Mouse (Mus musculus) limb, embryonic 15.5 days (tissue): ENCODE measurements around the gene Jazf1. TPM values are rescaled to one million over a fixed set of nuclear protein-coding genes. Genes with fewer than 3 reads are reported as not detected.

Experiments used
- ATAC-seq: fragments of 200-750 bp; cut with Nextera tagmentation; 2 replicates; pipeline ENCODE4 v1.8.0; 2017; ENCODE audit warnings: low read depth, moderate TSS enrichment; ENCODE audit not compliant: insufficient number of reproducible peaks, low FRiP score, low TSS enrichment
- H3K27ac ChIP-seq: fragments of 300-500 bp; sonication (generic); 2 replicates; pipeline ENCODE4 v1.5.1; 2015; ENCODE audit warnings: moderate library complexity, mild to moderate bottlenecking, inconsistent platforms
- H3K27me3 ChIP-seq: fragments of 300-500 bp; sonication (generic); 2 replicates; pipeline ENCODE4 v1.6.1; 2015; ENCODE audit warnings: inconsistent platforms
- H3K36me3 ChIP-seq: fragments of 300-500 bp; sonication (generic); 2 replicates; pipeline ENCODE4 v1.6.1; 2015; ENCODE audit warnings: inconsistent platforms
- H3K4me1 ChIP-seq: fragments of 300-500 bp; sonication (generic); 2 replicates; pipeline ENCODE4 v1.6.1; 2015; ENCODE audit warnings: inconsistent platforms
- H3K4me2 ChIP-seq: fragments of 300-500 bp; sonication (generic); 2 replicates; pipeline ENCODE4 v1.6.1; 2015; ENCODE audit warnings: mild to moderate bottlenecking, inconsistent platforms
- H3K4me3 ChIP-seq: fragments of 300-500 bp; sonication (generic); 2 replicates; pipeline ENCODE4 v1.5.1; 2015; ENCODE audit warnings: mild to moderate bottlenecking, inconsistent platforms
- H3K9ac ChIP-seq: fragments of 300-500 bp; sonication (generic); 2 replicates; pipeline ENCODE4 v1.6.1; 2015; ENCODE audit warnings: inconsistent platforms
- H3K9me3 ChIP-seq: fragments of 300-500 bp; sonication (generic); 2 replicates; pipeline ENCODE4 v1.6.1; 2016; ENCODE audit warnings: inconsistent platforms
- WGBS: fragments of 180-500 bp; shearing (Covaris S2); methylation state at CpG from one replicate; pipeline ENCODE4 v1.1.7; 2015; 5-methylcytosine and 5-hydroxymethylcytosine counted together
- polyA plus RNA-seq: library from polyadenylated mRNA; unstranded; fragments of >200 nt; fragmentation: Nextera tagmentation; extraction: Ambion mirVana; gene quantifications from 2 replicates; pipeline ENCODE4 v1.2.1, GENCODE M21; 2015

The Jazf1 gene
- polyA plus RNA-seq, 1 experiment from 2014 or later = 21.0 TPM

GRCm38 (mm10) chr6:52990816-52991215 is 77.6 kb downstream of the Jazf1 start:
- Histone ChIP-seq H3K36me3 (no peaks in the 10 kb centered on the region), H3K4me2 (no peak overlapping the region), H3K4me1 (peaks cover 8% of the 10 kb centered on the region; the same call in 1 of the 2 replicates), H3K9ac (no peak overlapping the region), H3K4me3 (no peak overlapping the region), H3K9me3 (no peaks in the 10 kb centered on the region), H3K27ac (no peak overlapping the region), H3K27me3 (no peaks in the 10 kb centered on the region)
- WGBS = 92% methylated on average over 8 of the region's 8 CpGs
- no peak for ATAC-seq

- Histone ChIP-seq H3K9me3 (no peaks in the 10 kb centered on the region), H3K27me3 (no peaks in the 10 kb centered on the region), H3K4me2 (no peak overlapping the region), H3K36me3 (no peaks in the 10 kb centered on the region), H3K9ac (no peak overlapping the region), H3K27ac (0 out of 2 replicates have a peak overlapping the region, but pooled peaks have one; percentile 5), H3K4me1 (peaks cover 10% of the 10 kb centered on the region; the same call in 1 of the 2 replicates), H3K4me3 (no peak overlapping the region)
- no peak for ATAC-seq
- WGBS = 55% methylated on average over 6 of the region's 6 CpGs
Observed at GRCm38 (mm10) chr6:52987905-52988640, 80.4 kb downstream of the Jazf1 start.

GRCm38 (mm10) chr6:52987391-52987790 is 81.0 kb downstream of the Jazf1 start:
- 27% methylated on average over 4 of the region's 4 CpGs for WGBS
- Histone ChIP-seq H3K9me3 (no peaks in the 10 kb centered on the region), H3K27ac (no peak overlapping the region), H3K4me3 (no peak overlapping the region), H3K36me3 (no peaks in the 10 kb centered on the region), H3K27me3 (no peaks in the 10 kb centered on the region), H3K4me1 (peaks cover 10% of the 10 kb centered on the region; the same call in 1 of the 2 replicates), H3K4me2 (no peak overlapping the region), H3K9ac (no peak overlapping the region)
- no peak for ATAC-seq

DNA sequence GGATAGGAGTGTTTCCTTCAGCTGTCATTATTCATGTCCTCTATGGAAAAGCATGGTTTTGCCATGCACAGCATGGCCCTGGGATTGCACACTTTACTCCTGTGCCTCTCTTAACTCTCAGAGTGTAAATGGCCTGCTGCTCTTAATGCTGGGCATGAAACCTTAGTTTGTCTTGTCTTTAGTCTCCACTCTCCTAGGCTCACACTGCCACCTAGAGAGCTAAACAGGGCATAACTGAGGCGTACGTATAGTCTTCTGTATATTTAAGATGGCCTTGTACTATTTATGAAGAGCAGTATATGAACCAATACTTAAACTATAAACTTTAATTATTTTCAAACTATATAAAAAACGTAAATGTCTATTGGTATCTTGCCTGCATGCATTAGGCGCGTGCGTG is 86.3 kb downstream of the Jazf1 start:
- H3K4me2 ChIP-seq = no peak overlapping the region
- no peak overlapping the region for H3K4me3 ChIP-seq
- H3K27me3 ChIP-seq = no peaks in the 10 kb centered on the region
- H3K9me3 ChIP-seq = no peaks in the 10 kb centered on the region
- 0 out of 2 replicates have a peak, but pooled peaks cover 2% of the 10 kb centered on the region for H3K4me1 ChIP-seq
- WGBS = 77% methylated on average over 6 of the region's 6 CpGs
- no peaks in the 10 kb centered on the region for H3K36me3 ChIP-seq
- no peak overlapping the region for H3K9ac ChIP-seq
- no peak overlapping the region for H3K27ac ChIP-seq
- no peak for ATAC-seq

GRCm38 (mm10) chr6:52979503-52979902 is 88.9 kb downstream of the Jazf1 start:
- 93% methylated on average over 6 of the region's 6 CpGs for WGBS
- Histone ChIP-seq H3K9me3 (no peaks in the 10 kb centered on the region), H3K27me3 (no peaks in the 10 kb centered on the region), H3K4me3 (no peak overlapping the region), H3K4me2 (no peak overlapping the region), H3K4me1 (0 out of 2 replicates have a peak, but pooled peaks cover 2% of the 10 kb centered on the region), H3K27ac (no peak overlapping the region), H3K36me3 (no peaks in the 10 kb centered on the region), H3K9ac (no peak overlapping the region)
- no peak for ATAC-seq

DNA sequence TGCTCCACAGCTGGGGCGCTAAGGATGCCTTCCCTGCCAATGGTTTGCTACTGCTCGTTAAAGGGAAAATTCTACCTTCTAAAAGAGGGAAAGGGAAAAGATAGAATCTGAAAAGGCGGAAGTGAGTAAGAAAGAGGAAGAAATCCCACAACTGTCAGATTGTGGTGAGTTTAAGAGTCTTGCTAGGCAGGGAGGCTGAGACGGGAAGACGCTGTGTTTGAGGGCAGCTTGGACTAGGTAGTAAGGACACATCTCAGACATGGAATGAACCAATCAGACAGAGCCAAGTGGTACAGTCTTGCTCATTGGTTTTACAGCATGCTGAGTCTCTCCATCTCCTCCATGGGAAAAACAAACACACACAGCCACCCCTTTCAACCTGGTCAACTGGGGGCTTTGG is 95.1 kb downstream of the Jazf1 start:
- H3K9me3 ChIP-seq = no peaks in the 10 kb centered on the region
- no peak for ATAC-seq
- no peak overlapping the region for H3K4me3 ChIP-seq
- 0 out of 2 replicates have a peak, but pooled peaks cover under 1% of the 10 kb centered on the region for H3K4me1 ChIP-seq
- H3K27ac ChIP-seq = no peak overlapping the region
- WGBS = 81% methylated on average over 5 of the region's 5 CpGs
- H3K9ac ChIP-seq = no peak overlapping the region
- H3K27me3 ChIP-seq = no peaks in the 10 kb centered on the region
- no peak overlapping the region for H3K4me2 ChIP-seq
- no peaks in the 10 kb centered on the region for H3K36me3 ChIP-seq

DNA sequence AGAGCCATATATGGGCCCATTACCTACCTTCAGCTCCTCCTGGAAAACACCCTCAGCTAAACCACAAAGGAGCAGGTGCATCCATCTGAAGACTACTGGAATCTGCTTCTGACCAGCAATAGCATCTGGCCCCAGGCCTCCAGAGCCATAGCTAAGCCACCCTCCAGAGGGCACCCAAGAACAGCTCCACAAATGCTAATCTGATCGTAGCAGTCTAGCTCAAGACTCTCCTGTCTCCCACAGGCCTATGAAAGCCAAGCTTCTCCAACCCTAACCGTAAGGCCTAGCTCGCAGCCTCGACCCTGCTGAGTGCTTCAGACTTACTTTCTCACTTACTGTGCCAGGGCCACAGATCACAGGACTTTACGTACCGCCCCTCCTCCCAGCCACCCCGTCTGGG is 96.3 kb downstream of the Jazf1 start:
- Histone ChIP-seq H3K4me3 (no peak overlapping the region), H3K27ac (no peak overlapping the region), H3K36me3 (no peaks in the 10 kb centered on the region), H3K27me3 (no peaks in the 10 kb centered on the region), H3K9ac (no peak overlapping the region), H3K9me3 (no peaks in the 10 kb centered on the region), H3K4me2 (no peak overlapping the region), H3K4me1 (0 out of 2 replicates have a peak, but pooled peaks cover 8% of the 10 kb centered on the region)
- 68% methylated on average over 7 of the region's 7 CpGs for WGBS
- 0 out of 2 replicates have a peak, but pooled peaks have one; percentile 44 for ATAC-seq

- H3K4me2 ChIP-seq = no peak overlapping the region
- H3K9me3 ChIP-seq = no peaks in the 10 kb centered on the region
- H3K4me1 ChIP-seq = peaks cover 22% of the 10 kb centered on the region
- no peak for ATAC-seq
- WGBS = 91% methylated on average over 2 of the region's 2 CpGs
- H3K4me3 ChIP-seq = no peak overlapping the region
- H3K27ac ChIP-seq = no peak overlapping the region
- no peaks in the 10 kb centered on the region for H3K36me3 ChIP-seq
- no peak overlapping the region for H3K9ac ChIP-seq
- no peaks in the 10 kb centered on the region for H3K27me3 ChIP-seq
Observed at GRCm38 (mm10) chr6:52969717-52970261, 98.6 kb downstream of the Jazf1 start.

DNA sequence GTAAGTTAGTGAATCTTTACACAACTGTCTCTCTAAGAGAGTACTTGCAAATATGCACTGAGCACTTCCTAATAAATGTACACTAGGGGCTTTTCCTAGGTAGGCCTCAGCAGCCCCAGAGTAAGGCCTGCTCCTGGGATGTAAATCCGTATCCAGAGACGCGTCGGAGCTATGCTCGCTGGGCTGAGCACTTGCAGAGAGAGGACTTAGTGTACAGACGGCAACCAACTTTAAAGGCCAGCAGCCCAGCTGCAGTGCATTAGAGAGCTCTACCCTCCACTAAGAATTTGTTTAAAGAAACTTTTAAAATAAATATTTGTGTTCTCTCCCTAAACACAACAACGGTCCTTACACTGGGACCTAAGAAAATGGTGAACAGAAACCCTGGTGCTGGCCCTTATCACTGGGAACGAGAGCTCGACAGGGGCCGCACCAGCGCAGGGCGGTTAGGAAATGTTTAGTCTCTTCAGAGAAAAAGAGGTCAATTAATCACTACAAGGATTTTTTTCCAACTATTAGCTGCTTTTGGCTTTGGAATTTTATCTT is 100.0 kb downstream of the Jazf1 start:
- no peak for ATAC-seq
- Histone ChIP-seq H3K9me3 (no peaks in the 10 kb centered on the region), H3K4me2 (no peak overlapping the region), H3K27me3 (no peaks in the 10 kb centered on the region), H3K27ac (peak overlapping the region; percentile 63), H3K4me3 (no peak overlapping the region), H3K9ac (no peak overlapping the region), H3K4me1 (peaks cover 32% of the 10 kb centered on the region), H3K36me3 (no peaks in the 10 kb centered on the region)
- WGBS = 40% methylated on average over 12 of the region's 12 CpGs

GRCm38 (mm10) chr6:52967557-52968270 is 100.7 kb downstream of the Jazf1 start:
- Histone ChIP-seq H3K4me2 (no peak overlapping the region), H3K9ac (no peak overlapping the region), H3K4me3 (no peak overlapping the region), H3K27me3 (no peaks in the 10 kb centered on the region), H3K4me1 (peaks cover 39% of the 10 kb centered on the region), H3K9me3 (no peaks in the 10 kb centered on the region), H3K27ac (peak overlapping the region; percentile 63; the same call in 1 of the 2 replicates), H3K36me3 (no peaks in the 10 kb centered on the region)
- WGBS = 30% methylated on average over 10 of the region's 10 CpGs
- ATAC-seq = no peak

DNA sequence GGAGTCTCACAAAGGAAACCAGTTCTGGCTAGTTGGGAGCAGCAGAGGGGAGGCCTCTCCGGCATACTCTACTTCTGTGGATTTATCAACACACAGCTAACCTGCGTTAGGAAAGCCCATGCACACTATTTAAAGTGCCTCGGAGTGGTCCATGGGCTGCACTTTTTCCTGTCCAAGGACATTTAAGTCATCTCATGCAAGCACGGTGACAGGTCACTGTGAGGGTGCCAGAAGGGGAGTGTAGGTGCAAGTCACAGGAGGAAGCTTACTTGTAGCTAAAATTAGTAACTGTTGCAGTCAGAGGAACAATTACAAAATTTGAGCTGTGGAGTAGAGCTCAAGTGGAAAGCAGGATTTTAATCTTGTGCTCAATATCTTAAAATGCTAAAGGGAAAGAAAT is 102.4 kb downstream of the Jazf1 start:
- H3K9ac ChIP-seq = no peak overlapping the region
- H3K9me3 ChIP-seq = no peaks in the 10 kb centered on the region
- H3K27ac ChIP-seq = no peak overlapping the region
- ATAC-seq = no peak
- WGBS = 34% methylated on average over 4 of the region's 4 CpGs
- H3K4me3 ChIP-seq = no peak overlapping the region
- H3K4me2 ChIP-seq = no peak overlapping the region
- no peaks in the 10 kb centered on the region for H3K36me3 ChIP-seq
- no peaks in the 10 kb centered on the region for H3K27me3 ChIP-seq
- H3K4me1 ChIP-seq = peaks cover 49% of the 10 kb centered on the region

DNA sequence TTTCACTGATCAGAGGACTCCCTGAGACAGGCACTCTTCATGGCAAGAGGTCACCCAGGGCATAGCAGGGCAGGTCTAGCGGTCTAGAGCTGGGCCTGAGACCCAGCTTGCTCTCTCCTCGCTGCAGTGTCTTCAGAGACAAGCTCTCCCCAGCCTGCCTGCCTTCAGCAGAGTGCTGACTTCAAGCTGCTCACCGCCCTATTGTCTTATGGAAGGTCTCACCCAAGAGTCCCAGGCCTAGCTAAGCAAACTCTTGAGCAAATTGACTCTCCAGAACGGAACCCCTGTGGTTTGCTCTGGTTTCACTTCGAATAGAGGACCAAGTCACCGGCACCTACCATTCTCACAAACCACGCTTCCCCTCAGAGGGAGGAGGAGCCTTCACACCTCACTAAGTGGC is 103.1 kb downstream of the Jazf1 start:
- Histone ChIP-seq H3K9ac (no peak overlapping the region), H3K4me2 (no peak overlapping the region), H3K4me1 (peaks cover 49% of the 10 kb centered on the region), H3K4me3 (no peak overlapping the region), H3K27me3 (no peaks in the 10 kb centered on the region), H3K36me3 (no peaks in the 10 kb centered on the region), H3K9me3 (no peaks in the 10 kb centered on the region), H3K27ac (peak overlapping the region; percentile 27; the same call in 1 of the 2 replicates)
- no peak for ATAC-seq
- 44% methylated on average over 7 of the region's 7 CpGs for WGBS
